Mouse (Mus musculus) erythroblast, embryonic 14.5 days (primary cell): ENCODE measurements around the gene Ankdd1b.

Experiments used
- GATA1 ChIP-seq: IDR thresholded peaks from 2 replicates; pipeline ENCODE4 v1.6.1; 2012; ENCODE audit warnings: low read length, inconsistent platforms, mixed read lengths
- TAL1 ChIP-seq: IDR thresholded peaks from 3 replicates; pipeline ENCODE4 v1.6.1; 2012; ENCODE audit warnings: low read length, inconsistent platforms, mixed read lengths

GRCm38 (mm10) chr13:96458018-96458417, 13.0 kb downstream of the Ankdd1b start:
- TF ChIP-seq GATA1 (no peak), TAL1 (no peak)
